Mouse (Mus musculus) WW6 (cell line): ENCODE data around the gene Tcf12.

Experiments
- DNase-seq: peaks from one replicate; pipeline ENCODE4 v3.0.0-alpha.2; 2013; ENCODE audit warnings: low read depth, low spot score

Tcf12 gene

DNA sequence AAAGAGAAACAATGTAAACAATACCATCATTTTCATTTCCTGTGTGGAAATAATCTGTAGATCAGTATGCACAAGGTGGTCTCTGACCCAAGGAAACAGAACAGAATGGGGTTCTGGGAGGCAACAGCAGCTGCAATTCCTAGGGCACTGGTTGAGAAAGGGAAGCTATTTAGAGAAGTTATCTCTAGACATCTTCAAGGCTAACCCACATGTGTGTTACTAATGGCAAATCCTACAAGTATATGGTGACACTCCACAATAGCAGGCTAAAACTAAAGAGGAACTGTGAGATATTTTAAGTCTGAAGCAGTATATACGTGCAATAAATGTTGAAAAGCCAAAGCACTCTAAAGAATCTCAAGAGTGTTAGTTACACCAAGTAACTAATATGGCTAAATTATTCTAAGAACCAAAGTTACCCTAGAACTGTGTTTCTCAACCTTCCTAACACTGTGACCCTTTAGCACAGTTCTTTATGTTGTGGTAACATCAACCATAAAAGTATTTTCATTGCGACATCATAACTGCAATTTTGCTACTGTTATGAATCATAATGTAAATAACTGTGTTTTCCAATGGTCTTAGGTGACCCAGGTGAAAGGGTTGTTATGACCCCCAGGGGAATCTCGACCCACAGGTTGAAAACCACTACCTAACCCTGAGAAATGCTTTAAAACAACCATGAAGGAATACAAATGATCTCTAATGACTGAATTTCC is 22.6 kb downstream of the Tcf12 start:
- no peak for DNase-seq

DNA sequence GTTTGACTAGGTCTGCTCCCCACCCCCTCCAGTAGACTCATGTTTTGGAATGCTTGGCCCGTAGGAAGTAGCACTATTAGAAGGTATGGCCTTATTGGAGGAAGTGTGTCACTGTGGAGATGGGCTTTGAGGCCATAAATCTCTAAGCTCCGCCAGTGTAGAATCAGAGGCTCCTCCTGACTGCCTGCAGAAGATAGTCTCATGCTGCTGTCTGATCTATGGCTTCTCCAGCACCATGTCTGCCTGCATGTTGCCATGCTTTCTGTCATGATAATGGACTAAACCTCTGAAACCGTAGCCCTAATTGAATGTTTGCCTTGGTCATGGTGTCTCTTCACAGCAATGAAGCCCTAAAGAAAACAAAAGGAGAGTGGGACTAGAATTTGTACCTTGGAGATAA is 26.7 kb downstream of the Tcf12 start:
- DNase-seq: no peak

DNA sequence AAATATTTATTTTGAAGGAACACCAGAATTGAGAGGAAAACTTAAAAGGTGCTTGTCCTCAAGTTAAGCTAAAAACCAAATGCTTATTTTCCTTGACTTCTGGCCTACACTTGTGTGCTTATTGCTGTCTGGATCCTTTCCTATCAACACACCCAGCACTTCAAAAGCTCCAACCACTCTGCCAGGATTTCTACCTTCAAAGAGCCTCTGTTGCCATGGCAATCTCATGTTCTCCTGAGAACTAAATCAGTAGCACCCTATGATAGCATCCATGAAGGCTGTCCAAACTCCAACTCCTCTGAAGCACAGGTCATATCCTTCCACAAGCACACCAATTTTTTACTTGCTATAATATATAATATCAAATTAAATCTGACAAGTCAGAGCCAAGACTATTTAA is 27.5 kb downstream of the Tcf12 start:
- DNase-seq: no peak

DNA sequence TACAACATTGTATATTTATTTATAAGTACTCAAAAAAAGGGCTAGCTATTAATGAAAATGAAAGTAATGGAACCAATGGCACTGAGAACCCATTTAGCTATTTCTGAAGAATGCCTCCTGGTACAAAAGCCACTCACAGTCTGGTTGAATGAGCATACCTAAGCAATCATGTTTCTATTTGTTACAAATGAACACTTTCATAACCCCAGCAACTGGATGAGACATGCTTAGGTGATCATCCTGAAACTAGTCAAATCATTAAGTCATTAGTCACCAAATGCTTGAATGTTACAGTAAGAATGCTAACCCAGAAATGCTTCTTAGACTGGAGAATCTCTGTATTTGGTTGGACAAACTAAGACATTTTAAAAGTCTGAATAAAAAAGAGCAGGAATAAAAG is 35.5 kb downstream of the Tcf12 start:
- no peak for DNase-seq

DNA sequence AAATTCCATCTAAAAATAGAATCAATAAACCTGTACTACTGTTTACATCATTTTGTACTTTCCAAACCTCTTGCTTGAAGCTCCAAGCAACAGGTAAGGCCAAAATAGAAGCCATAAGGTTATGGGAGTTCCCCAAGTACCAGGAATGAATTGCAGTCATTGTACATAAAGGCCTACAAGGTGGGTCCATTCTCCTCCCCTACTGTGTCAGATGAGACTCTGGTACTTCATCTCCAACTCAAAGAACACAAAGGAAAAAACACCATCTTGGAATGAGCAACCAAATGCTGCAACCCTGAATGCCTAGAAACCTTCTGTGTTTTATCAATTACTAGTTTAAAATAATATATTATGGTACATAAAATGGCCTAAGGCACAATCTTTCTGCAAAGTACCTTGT is 45.5 kb downstream of the Tcf12 start:
- DNase-seq: no peak

DNA sequence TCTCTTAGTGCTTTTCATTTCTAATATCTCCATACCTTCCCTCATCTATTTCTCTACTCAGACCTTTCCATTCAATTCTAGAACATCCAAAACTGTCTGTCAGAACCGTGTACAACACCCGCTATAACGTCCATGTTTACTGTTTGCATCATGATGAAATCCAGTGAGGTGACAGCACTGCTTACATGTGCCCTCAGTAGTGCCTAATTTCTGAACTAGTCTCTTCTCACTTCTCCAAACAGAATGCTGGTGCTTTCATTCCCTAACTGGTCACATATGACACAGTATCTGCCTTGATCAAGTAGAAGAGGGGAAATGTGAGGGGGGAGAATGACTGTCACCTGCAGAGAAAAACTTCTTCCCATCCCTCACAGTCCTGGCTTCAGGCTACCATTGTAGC is 58.5 kb downstream of the Tcf12 start:
- no peak for DNase-seq

DNA sequence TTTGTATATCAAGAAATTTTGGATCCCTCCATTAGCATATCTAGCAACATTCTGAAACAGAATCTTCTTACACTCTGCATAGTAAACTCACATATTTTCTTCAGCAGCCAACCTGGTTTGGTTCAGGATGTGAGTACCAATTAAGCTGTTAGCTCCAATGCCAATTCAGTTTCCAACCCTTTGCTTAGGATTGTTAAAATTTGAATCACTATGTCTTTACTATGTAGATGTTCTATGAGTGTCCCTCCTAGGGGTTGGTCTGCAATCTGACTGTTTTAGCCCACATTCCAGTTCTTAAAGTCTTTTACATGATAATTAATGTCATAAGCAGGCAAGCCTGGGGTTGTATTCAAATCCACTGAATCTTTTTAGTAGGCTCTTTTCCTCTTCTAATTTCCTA is 71.5 kb downstream of the Tcf12 start:
- no peak for DNase-seq

DNA sequence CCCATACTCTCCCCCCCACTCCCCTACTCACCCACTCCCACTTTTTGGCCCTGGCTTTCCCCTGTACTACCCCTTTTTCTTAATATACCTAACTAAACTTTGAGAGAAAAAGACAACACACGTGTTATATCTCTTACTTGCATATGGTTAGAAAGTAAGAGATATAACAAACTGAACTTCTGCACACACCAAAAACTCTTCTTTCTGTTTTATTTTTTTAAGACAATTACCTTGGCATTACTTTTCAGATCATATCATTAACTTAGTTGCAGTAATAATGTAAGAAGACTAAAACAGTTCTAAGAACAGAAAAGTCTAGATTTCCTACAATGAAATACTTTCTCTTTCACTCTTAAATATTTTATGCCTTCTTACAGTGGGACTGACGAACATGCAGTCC is 72.3 kb downstream of the Tcf12 start:
- no peak for DNase-seq

DNA sequence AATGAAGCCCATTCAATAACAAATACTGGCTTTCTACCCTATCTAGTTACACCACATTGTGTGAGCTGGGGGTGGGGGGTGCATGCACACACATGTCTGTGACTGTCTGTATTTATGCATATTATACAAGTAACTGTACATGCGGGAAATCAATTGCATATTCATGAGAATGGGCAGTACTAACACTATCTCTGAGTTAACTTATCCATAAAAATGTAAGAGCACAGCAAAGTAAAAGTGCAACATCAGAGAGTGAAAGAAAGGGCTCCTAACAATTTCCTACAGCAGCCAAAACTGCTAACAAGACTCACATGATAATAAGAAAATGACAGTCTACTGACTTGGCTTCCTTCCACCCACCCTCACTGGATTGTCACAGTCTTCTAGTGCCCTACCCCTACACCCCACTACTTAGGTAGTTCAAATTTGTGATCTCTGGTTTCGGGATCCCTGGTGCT is 74.6 kb downstream of the Tcf12 start:
- no peak for DNase-seq

DNA sequence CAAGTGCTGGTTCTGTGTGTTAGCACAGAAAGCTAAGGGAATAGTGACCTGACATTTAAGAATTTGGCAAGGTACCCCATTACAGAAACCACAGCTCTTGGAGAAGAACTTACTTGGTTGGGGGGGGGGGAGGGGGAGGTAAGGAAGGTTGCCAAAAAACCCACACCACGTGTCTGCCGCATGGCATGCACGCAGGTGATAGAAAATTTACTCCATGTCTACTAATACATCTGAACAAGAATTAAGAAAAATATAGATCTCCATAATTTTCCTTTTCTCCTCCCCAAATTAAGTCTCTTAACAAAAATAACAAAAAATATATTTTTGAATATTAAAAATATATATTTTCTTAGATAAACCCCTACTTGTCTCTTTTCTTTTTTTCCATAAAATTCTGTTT is 75.4 kb downstream of the Tcf12 start:
- DNase-seq: no peak

DNA sequence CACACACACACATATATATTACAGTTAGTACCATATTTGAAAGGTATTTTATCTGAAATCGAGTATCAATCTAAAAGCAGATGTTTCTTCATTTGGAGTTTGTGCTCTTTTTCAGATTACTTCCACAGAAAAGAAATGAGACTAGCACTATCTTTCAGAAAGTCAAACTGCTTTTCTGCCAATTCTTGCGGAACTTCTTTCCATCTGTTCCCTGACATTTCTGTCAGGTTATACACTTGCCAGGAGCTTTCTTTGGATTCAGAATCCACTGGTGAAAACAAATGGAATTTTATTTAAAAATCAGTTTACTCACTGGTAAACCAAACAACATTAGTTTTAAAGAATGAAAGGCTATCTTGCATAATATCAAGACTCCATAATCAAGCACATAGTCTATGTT is 78.4 kb downstream of the Tcf12 start:
- no peak for DNase-seq

DNA sequence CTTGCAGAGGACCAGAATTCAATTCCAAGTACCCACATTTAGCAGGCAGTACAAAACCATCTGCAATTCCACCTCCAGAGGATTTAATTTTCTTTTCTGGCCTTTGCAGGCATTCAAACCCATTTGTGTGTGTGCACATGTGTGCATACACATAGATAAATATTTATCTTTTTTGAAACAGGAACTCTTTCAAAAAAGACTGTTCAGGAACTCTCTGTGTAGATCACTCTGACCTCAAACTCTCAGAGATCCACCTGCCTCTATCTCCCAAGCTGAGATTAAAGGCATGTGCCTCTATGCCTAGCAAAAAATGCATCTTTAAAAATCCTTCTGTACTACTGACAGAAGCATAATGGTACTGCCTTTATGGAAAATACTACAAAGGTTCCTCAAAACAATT is 81.4 kb downstream of the Tcf12 start:
- no peak for DNase-seq

DNA sequence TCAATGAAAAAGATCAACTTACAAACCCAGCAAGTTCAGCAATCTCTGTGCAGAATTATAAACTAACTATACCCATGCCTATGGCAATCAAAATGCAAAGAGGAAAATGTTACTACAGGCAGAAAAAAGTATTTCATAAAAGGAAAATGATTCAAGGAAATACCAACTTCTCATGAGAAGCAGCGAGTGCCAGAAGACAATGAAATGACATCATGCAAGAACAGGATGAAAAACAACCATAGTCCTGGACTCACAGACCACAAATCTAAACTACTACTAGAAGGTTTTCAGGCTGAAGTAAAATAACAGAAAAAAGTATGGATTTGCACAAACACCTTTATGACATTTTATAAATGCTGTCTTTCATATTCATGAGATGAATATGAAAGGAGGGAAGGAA is 82.1 kb downstream of the Tcf12 start:
- no peak for DNase-seq

DNA sequence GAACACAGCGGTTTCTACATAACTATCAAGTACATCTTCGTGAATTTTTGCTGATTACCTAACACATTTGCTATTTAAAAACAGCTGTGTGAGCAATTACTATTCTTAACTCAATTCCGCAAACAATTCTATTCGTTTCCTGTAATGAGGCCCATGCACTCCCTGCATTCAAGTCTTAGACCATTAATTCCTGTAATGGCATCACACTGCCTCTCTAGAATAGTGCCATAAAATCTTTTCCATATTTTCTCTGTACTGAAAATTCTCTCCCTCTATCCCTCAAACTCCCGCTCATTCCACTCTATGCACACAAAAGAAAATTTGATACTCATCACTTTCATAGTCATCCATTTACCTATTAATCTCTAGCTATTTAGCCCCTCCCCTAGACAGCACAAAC is 88.4 kb downstream of the Tcf12 start:
- no peak for DNase-seq

DNA sequence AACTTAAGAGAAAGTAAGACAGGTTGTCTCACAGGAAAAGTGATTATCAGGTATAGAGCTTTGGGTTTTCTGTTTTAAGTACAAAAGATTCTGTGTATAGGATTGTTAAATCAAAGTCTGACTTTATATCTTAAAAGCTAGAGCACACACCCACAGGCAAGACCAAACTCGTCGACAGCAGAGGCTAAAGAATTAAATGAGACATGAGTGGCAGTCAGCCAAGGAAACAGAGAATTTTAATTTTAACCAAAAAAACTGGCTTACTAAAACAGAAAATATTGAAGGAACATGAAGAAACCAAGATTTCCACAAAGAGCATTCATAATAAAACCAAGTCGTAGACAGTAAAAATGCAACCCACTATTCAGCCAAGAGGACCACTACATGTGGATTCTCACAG is 90.2 kb downstream of the Tcf12 start:
- no peak for DNase-seq

DNA sequence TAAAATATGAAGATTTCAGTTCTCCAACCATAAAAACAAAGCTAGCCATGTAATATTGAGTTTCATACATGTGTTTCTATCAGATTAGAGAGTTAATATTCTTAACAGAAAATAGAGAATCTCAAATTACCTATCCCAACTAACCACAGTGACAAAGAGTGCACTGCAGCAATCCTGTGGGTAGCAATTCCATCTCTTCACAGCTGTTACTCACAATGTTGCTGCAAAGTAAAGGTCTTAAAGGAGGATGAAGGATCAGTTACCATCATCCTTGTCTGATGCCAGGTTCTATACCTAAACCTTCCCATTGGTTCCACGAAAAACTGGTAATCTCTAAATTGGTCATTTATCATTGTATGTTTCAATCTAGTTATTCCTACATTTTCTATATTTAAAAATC is 95.7 kb downstream of the Tcf12 start:
- DNase-seq: no peak

DNA sequence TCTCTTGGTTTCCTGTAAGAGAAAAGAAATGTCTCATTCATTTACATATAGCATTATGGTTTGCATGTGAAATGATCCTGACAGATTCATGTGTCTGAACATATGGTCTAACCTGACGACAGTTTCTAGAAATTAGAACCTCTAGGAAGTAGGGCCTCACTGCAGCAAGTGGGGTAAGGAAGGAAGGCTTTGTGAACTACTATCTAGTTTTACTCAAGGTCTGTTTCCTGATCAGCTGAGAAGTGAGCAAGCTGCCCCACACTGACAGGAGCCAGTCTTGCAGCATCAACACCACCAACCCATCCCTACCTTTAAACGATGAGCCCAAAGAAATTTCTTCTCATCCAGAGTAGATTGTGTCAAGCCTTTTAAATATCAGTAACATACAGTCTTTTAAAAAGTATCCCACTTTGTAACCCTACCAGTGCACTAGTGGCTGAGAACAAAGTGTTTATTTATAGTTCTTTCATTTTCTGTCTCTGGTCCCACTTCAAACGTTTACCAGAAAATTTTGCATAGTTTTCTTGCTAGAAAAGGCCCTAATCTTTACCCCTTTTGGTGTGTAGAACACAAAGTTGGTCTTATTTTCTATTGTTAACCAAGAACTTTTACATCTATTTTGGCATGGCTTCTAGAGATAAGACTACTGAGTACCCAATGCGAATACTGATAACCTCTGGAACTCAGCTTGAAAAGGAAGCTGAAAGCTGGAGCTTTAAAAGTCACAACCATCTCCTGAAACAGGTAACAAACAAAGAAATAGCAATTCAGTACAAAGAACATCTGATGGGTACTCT is 96.9 kb downstream of the Tcf12 start:
- DNase-seq: no peak

DNA sequence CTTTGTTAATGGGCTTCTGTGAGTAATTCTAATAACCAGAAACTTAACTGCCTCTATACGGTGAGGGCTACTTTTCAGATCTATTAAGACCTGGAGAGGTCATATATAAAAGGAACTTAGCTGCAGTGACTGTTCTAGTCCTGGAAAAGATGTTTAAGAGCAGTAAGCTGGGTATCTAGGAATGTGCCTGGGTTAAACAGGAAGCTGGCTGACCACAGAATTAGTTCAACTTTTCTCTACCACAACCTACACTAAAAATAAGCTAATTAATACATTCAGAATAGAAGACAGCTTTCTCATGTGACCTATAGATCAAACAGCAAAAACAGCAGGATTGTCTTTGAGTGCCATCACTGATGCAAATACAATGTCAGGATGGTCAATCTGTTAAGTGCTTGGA is 98.1 kb downstream of the Tcf12 start:
- DNase-seq: no peak

DNA sequence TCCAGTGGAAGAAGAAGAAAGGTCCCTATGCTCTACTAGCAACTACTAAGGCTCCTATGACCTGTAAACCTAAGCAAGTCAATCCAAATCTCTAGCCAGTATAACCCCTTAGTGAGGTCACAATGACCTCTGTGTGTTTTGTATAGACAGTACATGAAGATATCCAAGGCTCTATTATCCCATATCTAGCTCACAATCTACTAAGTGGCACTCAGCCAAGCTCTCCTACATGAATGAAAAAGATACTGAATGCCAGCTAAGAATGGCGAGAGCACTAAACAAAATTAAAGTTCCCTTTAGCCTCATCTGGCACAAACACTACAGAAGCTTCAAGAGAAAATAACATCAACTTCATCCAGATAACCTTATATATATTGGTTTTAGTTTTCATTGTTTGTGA is 103.0 kb downstream of the Tcf12 start:
- DNase-seq: no peak

DNA sequence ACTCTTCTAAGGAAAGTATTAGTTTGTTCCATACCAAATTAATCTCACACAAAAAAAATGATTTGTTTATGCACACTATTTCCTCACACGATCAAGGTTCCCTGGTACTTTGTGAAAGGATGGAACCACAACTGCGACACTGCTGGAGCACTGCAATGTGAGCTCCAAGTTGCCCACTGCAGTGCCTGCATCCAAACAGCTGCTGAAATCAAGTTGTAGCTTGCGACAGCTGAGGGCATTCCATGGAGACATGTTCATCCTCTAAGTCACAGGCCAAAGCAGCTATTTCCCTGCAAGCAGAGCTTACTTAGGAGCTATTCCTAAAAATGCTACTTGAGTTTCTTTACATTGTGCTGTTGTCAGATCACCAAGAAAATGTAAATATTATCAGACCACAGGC is 120.5 kb downstream of the Tcf12 start:
- DNase-seq: no peak

DNA sequence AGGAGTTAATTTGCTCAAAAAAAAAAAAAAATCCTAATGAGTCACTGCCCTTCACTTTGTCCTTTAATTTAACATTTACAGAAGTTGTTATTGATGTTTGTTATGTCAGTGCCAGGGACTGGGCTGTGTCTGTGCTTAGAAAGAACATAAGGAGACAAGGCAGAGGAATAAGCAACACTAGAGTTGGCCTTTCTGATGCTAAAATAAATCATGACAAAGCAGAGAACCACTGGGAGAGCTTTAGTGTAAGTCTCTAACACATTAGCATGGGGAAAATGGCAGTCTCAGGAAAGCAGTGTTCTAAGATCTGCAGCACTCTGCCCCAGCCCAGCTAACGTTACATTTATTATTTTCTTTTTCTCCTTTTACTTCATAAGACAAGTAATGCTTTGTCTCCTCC is 121.3 kb downstream of the Tcf12 start:
- no peak for DNase-seq

DNA sequence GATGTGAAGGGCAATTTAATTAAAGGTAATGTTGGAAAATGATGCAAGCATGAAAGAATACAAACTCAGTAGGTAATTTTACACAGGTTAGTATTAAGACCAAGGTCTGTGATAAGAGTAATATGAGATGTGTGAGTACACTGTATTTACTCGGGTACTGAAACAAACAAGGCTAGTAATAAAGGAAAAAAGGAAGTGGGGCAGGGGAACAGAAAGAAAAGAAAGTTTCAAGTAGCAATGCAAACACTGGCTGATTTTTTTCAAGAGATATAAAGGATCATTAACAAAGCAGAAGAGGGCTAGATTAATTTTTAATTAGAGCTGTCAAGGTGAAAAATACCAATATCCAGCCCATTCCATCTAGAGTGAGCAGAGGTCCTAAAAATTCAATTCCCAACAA is 122.0 kb downstream of the Tcf12 start:
- DNase-seq: no peak

DNA sequence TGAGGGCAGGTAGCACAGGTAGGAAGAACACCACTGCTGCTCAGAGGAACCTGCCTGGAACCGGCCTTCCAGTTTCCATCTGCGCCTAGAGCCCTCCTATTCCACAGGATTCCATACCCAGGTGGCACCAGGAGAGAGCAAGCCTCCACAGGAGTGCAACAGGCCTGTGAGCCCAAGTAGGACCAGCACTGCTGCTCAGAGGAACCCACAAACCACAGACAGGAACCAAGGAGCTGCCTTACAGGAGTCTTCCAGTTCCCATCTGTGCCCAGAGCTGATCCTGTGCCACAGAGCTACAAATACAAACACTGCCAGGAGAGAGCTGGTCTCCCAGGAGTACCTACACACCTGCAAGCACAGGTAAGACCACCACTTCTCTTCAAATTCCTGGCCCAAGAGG is 125.0 kb downstream of the Tcf12 start:
- no peak for DNase-seq
